Mouse (Mus musculus): ENCODE results near the gene Cox19. TPM values are rescaled to one million over a fixed set of nuclear protein-coding genes. Genes with fewer than 3 reads are reported as not detected.

Gene Cox19
- total RNA-seq, 2 experiments from 2014 or later, result 75.7 to 130 TPM

DNA sequence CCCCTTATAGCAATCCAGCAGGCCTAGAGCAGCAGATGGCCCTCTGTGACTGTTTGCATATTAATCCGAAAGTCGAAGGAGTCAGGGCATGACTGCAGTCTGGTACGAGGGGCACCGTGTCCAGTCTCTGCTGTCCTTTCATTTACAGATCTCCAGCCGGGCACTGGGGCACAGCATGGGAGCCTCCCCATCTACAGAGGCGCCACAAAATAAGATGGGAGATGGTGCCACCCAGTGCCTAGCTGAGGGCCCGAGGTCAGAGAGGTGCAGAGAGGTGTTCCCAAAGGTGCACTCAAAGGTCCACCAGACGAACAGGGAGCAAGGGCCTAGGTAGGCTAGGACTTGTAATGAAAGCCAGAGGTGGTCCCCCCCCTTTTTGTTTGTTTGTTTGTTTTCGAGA, 32.0 kb upstream of the Cox19 start:
- no peak for DNase-seq (ENCODE audit: low spot score in 2 of 2)

DNA sequence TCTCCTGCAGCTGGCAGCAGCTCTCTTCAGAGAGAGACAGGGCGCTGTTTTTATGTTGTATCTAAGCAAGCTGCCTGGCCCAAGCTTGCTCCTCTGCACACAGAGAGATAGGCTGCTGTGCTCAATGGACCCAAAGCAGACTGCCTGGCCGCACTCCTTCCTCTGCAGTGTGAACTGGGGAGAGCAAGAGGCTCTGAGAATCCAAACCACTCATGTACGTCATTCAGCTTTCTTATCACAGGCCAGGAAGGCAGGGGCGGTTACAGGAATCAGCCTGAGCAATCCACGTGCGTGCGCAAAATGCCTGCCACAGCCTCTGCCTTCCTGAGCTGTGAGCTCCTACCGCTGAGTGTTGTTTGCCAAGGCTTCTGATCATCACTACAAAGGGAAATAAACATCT, 31.5 kb upstream of the Cox19 start:
- DNase-seq (ENCODE audit: low spot score in 2 of 2), result no peak

- no peak for DNase-seq (ENCODE audit: low spot score in 2 of 2)
These were observed 30.6 kb upstream of the Cox19 start for GRCm38 (mm10) chr5:139381586-139382513.

DNA sequence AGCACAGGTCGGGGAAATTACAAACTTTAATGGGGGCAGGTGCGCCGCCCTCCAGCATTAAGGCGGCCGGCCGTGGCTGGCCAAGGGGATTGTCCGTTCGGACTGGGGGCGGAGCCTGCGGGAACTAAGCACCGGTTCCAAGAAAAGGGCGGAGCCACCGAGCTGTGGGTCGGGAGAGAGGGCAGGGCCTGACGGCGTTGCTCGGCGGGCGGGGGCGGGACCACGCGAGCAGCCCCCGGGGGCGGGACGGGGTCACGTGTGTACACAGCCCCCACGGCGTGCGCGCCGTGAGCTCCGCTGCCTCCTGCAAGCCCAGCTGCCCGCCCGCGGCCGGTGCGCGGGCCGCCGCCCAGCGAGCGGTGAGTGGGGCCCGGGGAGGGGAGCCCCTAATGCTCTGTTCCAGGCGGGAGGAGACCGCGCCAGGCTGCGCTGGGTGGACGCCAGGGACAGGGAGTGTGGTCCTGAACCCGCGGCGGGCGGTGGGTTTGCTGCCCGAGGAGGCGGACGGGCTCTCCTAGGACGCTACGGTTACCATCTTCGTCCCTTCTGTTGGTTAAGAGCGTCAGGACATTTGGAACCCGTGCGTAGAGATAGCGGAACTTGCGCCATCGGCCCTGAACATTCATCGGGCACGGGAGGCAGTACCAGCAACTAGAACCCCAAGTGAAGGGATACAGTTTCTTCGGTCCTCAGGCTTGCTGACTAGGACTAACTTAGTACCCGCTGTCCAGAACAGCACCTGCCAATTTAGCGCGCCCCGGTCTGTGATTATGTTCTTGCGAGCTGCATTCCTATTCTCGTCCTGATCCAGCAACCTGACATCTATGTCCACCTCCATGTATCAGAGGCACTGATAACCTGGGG, 29.4 kb upstream of the Cox19 start:
- peak; percentile 92 for DNase-seq (ENCODE audit: low spot score in 2 of 2)

GRCm38 (mm10) chr5:139379771-139380384, 28.7 kb upstream of the Cox19 start:
- DNase-seq (ENCODE audit: low spot score in 2 of 2), result no peak

DNA sequence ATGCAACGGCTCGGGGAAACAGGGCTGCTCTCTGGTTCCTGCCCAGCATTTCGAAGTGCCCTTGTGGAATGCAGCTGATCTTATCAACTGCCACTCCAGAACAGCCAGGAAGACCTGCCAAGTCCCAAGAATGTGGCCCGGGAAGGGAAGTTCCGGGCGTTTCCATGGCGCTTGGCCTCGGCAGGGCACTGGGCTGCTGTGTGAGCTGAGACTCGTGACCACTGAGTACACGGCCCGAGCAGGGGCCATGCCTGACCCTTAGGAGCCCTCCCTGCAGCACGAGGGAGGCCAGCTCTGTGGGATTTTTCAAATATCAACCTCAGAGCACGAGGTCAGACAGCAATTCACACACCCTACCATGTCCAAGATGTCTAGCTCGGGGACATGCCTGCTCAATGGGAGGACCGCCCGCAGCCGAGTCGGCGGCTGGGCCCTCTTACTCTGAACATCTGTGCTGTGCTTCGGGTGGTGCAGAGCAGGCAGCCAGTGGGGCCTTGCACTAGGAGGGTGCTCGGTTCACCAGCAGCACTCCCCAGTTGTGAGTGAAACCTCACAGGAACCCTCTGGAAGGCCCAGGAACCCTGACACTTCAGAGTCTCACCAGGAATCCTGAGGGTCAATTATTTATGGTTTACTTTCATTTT, 27.9 kb upstream of the Cox19 start:
- DNase-seq (ENCODE audit: low spot score in 2 of 2), result peak; percentile 55 to 63

DNA sequence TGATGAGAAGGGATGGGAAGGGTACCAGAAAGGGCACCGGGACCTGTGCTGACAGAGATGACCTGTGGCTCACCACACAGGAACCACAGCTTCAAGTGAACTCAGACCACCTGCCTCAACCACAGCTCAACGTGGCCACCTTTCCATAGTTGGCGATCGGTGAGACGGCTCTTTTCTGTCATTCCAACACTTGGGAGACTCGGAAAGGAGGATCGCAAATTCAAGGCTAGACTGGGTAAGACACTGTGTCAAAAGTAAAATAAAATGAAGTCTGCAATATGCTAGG, 27.0 kb upstream of the Cox19 start:
- DNase-seq (ENCODE audit: low spot score in 2 of 2), result no peak

GRCm38 (mm10) chr5:139377468-139378270, 26.5 kb upstream of the Cox19 start, which contains the start of gene Gpr146:
Gene Gpr146 (plus strand): TSS chr5:139377697.
- DNase-seq (ENCODE audit: low spot score in 2 of 2), result peak; percentile 56 to 68

GRCm38 (mm10) chr5:139374841-139375240, 23.6 kb upstream of the Cox19 start:
- DNase-seq (ENCODE audit: low spot score in 2 of 2), result no peak

- DNase-seq (ENCODE audit: low spot score in 2 of 2), result no peak
These were observed 22.7 kb upstream of the Cox19 start for GRCm38 (mm10) chr5:139373889-139374444.

- DNase-seq (ENCODE audit: low spot score in 2 of 2), result no peak
These were observed 21.9 kb upstream of the Cox19 start for GRCm38 (mm10) chr5:139373126-139373525.

DNA sequence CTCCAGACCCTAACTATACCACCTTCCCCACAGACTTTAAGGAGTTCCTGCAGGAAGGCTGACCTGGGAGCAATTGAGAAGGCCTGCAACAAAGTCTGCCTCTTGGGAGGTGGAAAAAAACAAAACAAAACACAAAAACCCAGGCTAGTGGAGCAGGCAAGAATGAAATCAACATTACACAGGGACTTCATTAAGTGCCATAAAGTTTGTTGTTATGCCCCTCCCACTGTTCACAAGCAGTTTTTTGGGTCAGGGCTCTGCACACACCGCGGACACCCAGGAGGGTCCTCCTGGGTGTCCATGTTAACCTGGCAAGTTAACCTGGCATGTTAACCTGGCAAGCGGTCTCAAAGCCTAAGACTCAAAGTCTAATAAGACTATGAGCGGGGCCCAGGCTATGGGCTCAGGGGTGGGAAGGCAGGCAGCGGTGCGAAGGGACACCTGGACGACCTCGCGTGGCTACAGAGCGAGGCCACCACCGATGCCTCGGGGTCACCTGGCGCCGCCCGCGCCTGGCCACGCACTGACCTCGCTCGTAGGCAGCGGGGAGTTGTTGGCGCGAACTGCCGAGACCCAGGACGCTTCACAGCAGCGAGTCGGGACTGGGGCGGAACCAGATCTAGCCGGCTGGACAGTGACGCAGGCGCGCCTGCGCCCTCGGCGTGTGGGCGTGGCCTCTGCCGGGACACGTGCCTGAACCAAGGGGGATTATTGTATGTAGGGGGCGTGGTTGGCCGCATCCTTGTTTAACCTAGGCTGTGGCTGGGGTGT, 20.6 kb upstream of the Cox19 start:
- peak; percentile 90 to 92 for DNase-seq (ENCODE audit: low spot score in 2 of 2)

DNA sequence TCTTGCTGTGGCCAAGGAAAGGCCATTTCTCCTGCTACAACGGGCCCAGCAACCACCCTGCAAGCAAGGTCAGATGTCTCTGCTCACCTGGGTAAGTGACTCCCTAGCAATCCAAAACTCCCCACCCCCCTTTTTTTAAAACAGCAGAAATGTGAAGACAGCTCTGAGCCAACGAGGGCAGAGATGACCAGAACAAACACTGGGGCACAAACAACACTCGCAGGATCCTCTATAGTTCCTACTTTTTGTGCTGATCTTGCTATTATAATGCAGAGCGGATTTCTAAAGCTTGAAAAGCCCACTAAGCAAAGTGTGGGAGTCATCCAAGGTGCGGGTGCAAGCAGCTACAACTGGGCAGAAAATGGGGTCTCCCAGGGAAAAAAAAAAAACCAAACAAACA, 19.9 kb upstream of the Cox19 start:
- no peak for DNase-seq (ENCODE audit: low spot score in 2 of 2)

GRCm38 (mm10) chr5:139370336-139370735, 19.1 kb upstream of the Cox19 start:
- no peak for DNase-seq (ENCODE audit: low spot score in 2 of 2)

DNA sequence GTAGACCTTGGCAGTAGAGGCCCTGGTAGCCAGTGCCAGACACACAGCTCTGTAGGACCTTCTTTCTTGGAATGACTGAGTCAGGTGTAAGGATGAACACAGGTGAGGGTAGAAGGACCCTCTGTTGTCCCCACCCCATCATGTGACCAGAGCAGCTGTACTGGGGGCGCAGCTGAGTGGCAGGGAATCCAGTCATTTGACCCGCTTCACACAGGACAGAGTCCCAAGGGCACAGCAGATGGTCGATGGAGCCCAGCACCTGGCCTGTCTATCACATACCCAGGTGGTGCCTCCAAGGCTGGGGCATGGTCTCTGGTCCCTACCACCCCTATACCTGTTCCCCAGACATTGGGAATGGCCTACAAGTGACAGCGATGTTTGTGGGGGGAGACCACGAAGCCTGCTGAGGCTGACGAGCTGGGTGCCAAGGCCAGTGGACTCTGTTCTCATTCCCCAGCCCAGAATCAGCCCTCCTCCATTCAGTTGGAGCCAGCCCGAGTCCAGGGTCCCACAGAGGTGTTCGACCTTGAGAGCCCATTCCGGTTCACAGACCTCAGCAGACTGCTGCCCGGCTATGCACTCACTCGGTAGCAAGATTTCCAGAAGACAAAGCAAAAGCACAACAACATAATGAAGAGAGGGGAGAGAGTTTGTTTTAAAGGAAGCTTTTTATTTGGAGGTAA, 17.6 kb upstream of the Cox19 start:
- DNase-seq (ENCODE audit: low spot score in 2 of 2), result no peak

- no peak for DNase-seq (ENCODE audit: low spot score in 2 of 2)
These were observed 16.8 kb upstream of the Cox19 start for GRCm38 (mm10) chr5:139367884-139368458.

- DNase-seq (ENCODE audit: low spot score in 2 of 2), result no peak
These were observed 15.3 kb upstream of the Cox19 start for GRCm38 (mm10) chr5:139366484-139366883.

GRCm38 (mm10) chr5:139365827-139366226, 14.6 kb upstream of the Cox19 start:
- DNase-seq (ENCODE audit: low spot score in 2 of 2), result no peak

Measured in adrenal gland, adult 18-20 months (tissue).